19 mouse cellular contexts compared by ENCODE assay signal in genomic region chr3:69428221-69428620, GRCm38 (mm10).
DNase-seq lines count a peak whose midpoint lies in the region; ATAC-seq and TF ChIP-seq lines count a peak whose summit lies in the region.
"Had no signal": no experiment of that assay in that cellular context is flagged by ENCODE, and none has a peak within 500 bp of the region (broad histone marks: within the 10 kb centered on the region; RNA-seq: fewer than 3 reads in every experiment).

No protein-coding gene starts in this region.

- H3K4me2 ChIP-seq in forebrain, embryonic 12.5 days = no peak overlapping the region
- no peak overlapping the region for H3K4me2 ChIP-seq in forebrain, embryonic 15.5 days (replicated peaks)
- no peak overlapping the region for H3K4me2 ChIP-seq in midbrain, postnatal 0 days (ENCODE audit: low read depth, low read length, poor library complexity, severe bottlenecking)
- H3K4me2 ChIP-seq in neural tube, embryonic 14.5 days (ENCODE audit: low read depth, low read length) = no peak overlapping the region
- H3K4me2 ChIP-seq: embryonic facial prominence, embryonic 15.5 days; liver, embryonic 13.5 days; stomach, embryonic 15.5 days had no signal

- H3K27me3 ChIP-seq in forebrain, embryonic 12.5 days = no peaks in the 10 kb centered on the region
- H3K27me3 ChIP-seq in forebrain, embryonic 15.5 days = no peaks in the 10 kb centered on the region
- peaks cover 10% of the 10 kb centered on the region; the same call in 1 of the 2 replicates for H3K27me3 ChIP-seq in midbrain, embryonic 10.5 days (ENCODE audit: low read depth, poor library complexity, severe bottlenecking)
- no peaks in the 10 kb centered on the region for H3K27me3 ChIP-seq in midbrain, postnatal 0 days (ENCODE audit: insufficient read depth, low read length)
- no peaks in the 10 kb centered on the region for H3K27me3 ChIP-seq in neural tube, embryonic 14.5 days (ENCODE audit: control insufficient read depth, insufficient read depth, low read length)
- H3K27me3 ChIP-seq: embryonic facial prominence, embryonic 15.5 days; liver, embryonic 13.5 days; stomach, embryonic 15.5 days had no signal

- H3K27ac ChIP-seq in forebrain, embryonic 12.5 days = 0 out of 2 replicates have a peak overlapping the region, but pooled peaks have one; percentile 36
- no peak overlapping the region for H3K27ac ChIP-seq in forebrain, embryonic 15.5 days (replicated peaks)
- peak overlapping the region; percentile 61 for H3K27ac ChIP-seq in midbrain, embryonic 10.5 days (replicated peaks)
- H3K27ac ChIP-seq in midbrain, postnatal 0 days (ENCODE audit: low read depth, low read length) = no peak overlapping the region
- H3K27ac ChIP-seq in neural tube, embryonic 14.5 days (ENCODE audit: low read depth, low read length) = no peak overlapping the region
- H3K27ac ChIP-seq: embryonic facial prominence, embryonic 15.5 days; liver, embryonic 13.5 days; stomach, embryonic 15.5 days had no signal

- peaks cover 19% of the 10 kb centered on the region for H3K4me1 ChIP-seq in forebrain, embryonic 12.5 days
- peaks cover 12% of the 10 kb centered on the region for H3K4me1 ChIP-seq in forebrain, embryonic 15.5 days
- peaks cover 32% of the 10 kb centered on the region for H3K4me1 ChIP-seq in midbrain, embryonic 10.5 days
- H3K4me1 ChIP-seq in midbrain, postnatal 0 days (ENCODE audit: insufficient read depth, low read length) = no peaks in the 10 kb centered on the region
- H3K4me1 ChIP-seq in neural tube, embryonic 14.5 days (ENCODE audit: control insufficient read depth, insufficient read depth, low read length) = no peaks in the 10 kb centered on the region
- H3K4me1 ChIP-seq: stomach, embryonic 15.5 days had no signal

- peak; percentile 14 for DNase-seq in midbrain, embryonic 10.5 days (ENCODE audit: low spot score)
- no peak for DNase-seq in midbrain, postnatal 0 days (ENCODE audit: low spot score)
- DNase-seq in embryo, embryonic 9.5 days (ENCODE audit: extremely low spot score) = peak; percentile 10
- DNase-seq in thymus, postnatal 0 days (ENCODE audit: low spot score) = no peak
- DNase-seq: adrenal gland, postnatal 14 days; cerebellum, postnatal 10 days; heart, postnatal 36 days; kidney, adult 18-20 months; kidney, postnatal 4 days; liver, embryonic 13.5 days; lung, adult 2 months; lung, postnatal 14 days; thymus, adult 18-20 months; thymus, postnatal 4 days had no signal

- no peak overlapping the region for H3K9ac ChIP-seq in forebrain, embryonic 12.5 days
- no peak overlapping the region for H3K9ac ChIP-seq in forebrain, embryonic 15.5 days (replicated peaks)
- H3K9ac ChIP-seq in midbrain, postnatal 0 days (replicated peaks; ENCODE audit: low read length, poor library complexity, severe bottlenecking) = no peak overlapping the region
- no peak overlapping the region for H3K9ac ChIP-seq in neural tube, embryonic 14.5 days (replicated peaks; ENCODE audit: low read depth, low read length)
- H3K9ac ChIP-seq: embryonic facial prominence, embryonic 15.5 days; liver, embryonic 13.5 days; stomach, embryonic 15.5 days had no signal

- ATAC-seq in forebrain, embryonic 12.5 days (ENCODE audit: low FRiP score) = no peak
- ATAC-seq in forebrain, embryonic 15.5 days (replicated peaks) = no peak
- no peak for ATAC-seq in midbrain, postnatal 0 days (ENCODE audit: low FRiP score)
- ATAC-seq in neural tube, embryonic 14.5 days (ENCODE audit: low read depth) = 0 out of 2 replicates have a peak, but pooled peaks have one; percentile 15

- 22% methylated on average over 3 of the region's 3 CpGs for WGBS in forebrain, embryonic 12.5 days
- 15% methylated on average over 3 of the region's 3 CpGs for WGBS in forebrain, embryonic 15.5 days
- WGBS in midbrain, embryonic 10.5 days = 17% methylated on average over 3 of the region's 3 CpGs
- 22% methylated on average over 3 of the region's 3 CpGs for WGBS in midbrain, postnatal 0 days
- WGBS in neural tube, embryonic 14.5 days = 23% methylated on average over 3 of the region's 3 CpGs

- no peaks in the 10 kb centered on the region for H3K9me3 ChIP-seq in forebrain, embryonic 12.5 days
- H3K9me3 ChIP-seq in forebrain, embryonic 15.5 days = no peaks in the 10 kb centered on the region
- no peaks in the 10 kb centered on the region for H3K9me3 ChIP-seq in midbrain, embryonic 10.5 days (replicated peaks)
- H3K9me3 ChIP-seq in midbrain, postnatal 0 days (ENCODE audit: low read length) = no peaks in the 10 kb centered on the region
- H3K9me3 ChIP-seq in neural tube, embryonic 14.5 days (ENCODE audit: control insufficient read depth, low read length) = no peaks in the 10 kb centered on the region
- H3K9me3 ChIP-seq: embryonic facial prominence, embryonic 15.5 days; liver, embryonic 13.5 days; stomach, embryonic 15.5 days had no signal

- no peak for TF ChIP-seq CTCF in midbrain, postnatal 0 days (IDR thresholded peaks at IDR 0.05)

- no peaks in the 10 kb centered on the region for H3K36me3 ChIP-seq in forebrain, embryonic 12.5 days (replicated peaks)
- no peaks in the 10 kb centered on the region for H3K36me3 ChIP-seq in forebrain, embryonic 15.5 days
- H3K36me3 ChIP-seq in midbrain, embryonic 10.5 days = no peaks in the 10 kb centered on the region
- no peaks in the 10 kb centered on the region for H3K36me3 ChIP-seq in midbrain, postnatal 0 days (ENCODE audit: insufficient read depth, low read length)
- H3K36me3 ChIP-seq in neural tube, embryonic 14.5 days (ENCODE audit: control insufficient read depth, insufficient read depth, low read length) = no peaks in the 10 kb centered on the region
- H3K36me3 ChIP-seq: embryonic facial prominence, embryonic 15.5 days; liver, embryonic 13.5 days; stomach, embryonic 15.5 days had no signal

- no peak overlapping the region for H3K4me3 ChIP-seq in forebrain, embryonic 12.5 days (replicated peaks)
- no peak overlapping the region for H3K4me3 ChIP-seq in forebrain, embryonic 15.5 days
- no peak overlapping the region for H3K4me3 ChIP-seq in midbrain, embryonic 10.5 days
- H3K4me3 ChIP-seq in midbrain, postnatal 0 days (ENCODE audit: low read depth, low read length) = no peak overlapping the region
- H3K4me3 ChIP-seq in neural tube, embryonic 14.5 days (ENCODE audit: low read depth, low read length) = no peak overlapping the region
- H3K4me3 ChIP-seq: embryonic facial prominence, embryonic 15.5 days; liver, embryonic 13.5 days; stomach, embryonic 15.5 days had no signal

Comparison
In these comparisons a context has a peak if more than half of its experiments do, and no peak if none do; other contexts are left out.
1. H3K27ac ChIP-seq: peak in forebrain, embryonic 12.5 days (single experiment) and midbrain, embryonic 10.5 days (single experiment); none in forebrain, embryonic 15.5 days (single experiment), midbrain, postnatal 0 days (single experiment) and neural tube, embryonic 14.5 days (single experiment).
2. DNase-seq: peak in midbrain, embryonic 10.5 days (single experiment) and embryo, embryonic 9.5 days (single experiment); none in midbrain, postnatal 0 days (single experiment) and thymus, postnatal 0 days (single experiment).